Comparison of ENCODE assay signal across 26 mouse cellular contexts in genomic region chr11:108036339-108036738, GRCm38 (mm10).
DNase-seq lines count a peak whose midpoint lies in the region; ATAC-seq and TF ChIP-seq lines count a peak whose summit lies in the region.
"Had no signal": no experiment of that assay in that cellular context is flagged by ENCODE, and none has a peak within 500 bp of the region (broad histone marks: within the 10 kb centered on the region; RNA-seq: fewer than 3 reads in every experiment).

No protein-coding gene starts in this region.

- intact Hi-C loops in gastrocnemius, adult 2 months (cut with DNase I) = loop anchor here (10.0 kb wide), 1 partner anchor 178 kb away; no protein-coding TSS in a partner anchor
- intact Hi-C loops in gastrocnemius, postnatal 36 days (cut with DNase I) = no loop called here

- 0 out of 2 replicates have a peak overlapping the region, but pooled peaks have one; percentile 31 for H3K27ac ChIP-seq in gastrocnemius, adult 2 months
- H3K27ac ChIP-seq in olfactory bulb, adult 2 months (ENCODE audit: insufficient read depth, low read depth, low read length) = peak overlapping the region; percentile 96; the same call in 1 of the 2 replicates
- H3K27ac ChIP-seq: embryonic facial prominence, embryonic 13.5 days; embryonic facial prominence, embryonic 15.5 days; forebrain, embryonic 12.5 days had no signal

- DNase-seq in gastrocnemius, adult 2 months = no peak
- no peak for DNase-seq in gastrocnemius, postnatal 36 days
- peak; percentile 26 for DNase-seq in testis, postnatal 10 days (ENCODE audit: low spot score)
- no peak for DNase-seq in testis, postnatal 14 days (ENCODE audit: low spot score)
- DNase-seq: adrenal gland, adult 8-10 months; adrenal gland, postnatal 14 days; adrenal gland, postnatal 36 days; B cell, adult 2 months; cerebellum, adult 11-12 months; cerebellum, adult 2 months; cerebellum, adult 9-10 months; cerebellum, postnatal 10 days; cerebellum, postnatal 25 days; embryo, embryonic 11 days had no signal

- H3K4me3 ChIP-seq in gastrocnemius, adult 2 months = no peak overlapping the region
- H3K4me3 ChIP-seq in olfactory bulb, adult 2 months (ENCODE audit: insufficient read depth, low read depth, low read length) = no peak overlapping the region
- H3K4me3 ChIP-seq: embryonic facial prominence, embryonic 13.5 days; embryonic facial prominence, embryonic 15.5 days; erythroblast, embryonic 14.5 days; forebrain, embryonic 10.5 days; forebrain, embryonic 12.5 days had no signal

- peaks cover 46% of the 10 kb centered on the region for H3K4me1 ChIP-seq in olfactory bulb, adult 2 months (ENCODE audit: control insufficient read depth, insufficient read depth, low read length)

- peak; percentile 27; the same call in 1 of the 2 replicates for ATAC-seq in common myeloid progenitor, adult 5-6 weeks (replicated peaks; ENCODE audit: low read depth, poor library complexity, severe bottlenecking)
- no peak for ATAC-seq in monocyte, adult 5-6 weeks (replicated peaks; ENCODE audit: insufficient number of reproducible peaks, low FRiP score, low TSS enrichment, poor library complexity, severe bottlenecking)
- ATAC-seq: activated CD4-positive, CD25-positive, alpha-beta regulatory T cell, adult 4 months; CD4-positive, CD25-positive, alpha-beta regulatory T cell, adult 4 months; forebrain, embryonic 14.5 days; Patski had no signal

- TF ChIP-seq CTCF in gastrocnemius, adult 2 months (IDR thresholded peaks at IDR 0.05) = no peak
- TF ChIP-seq CTCF in olfactory bulb, adult 2 months (IDR thresholded peaks at IDR 0.05; ENCODE audit: insufficient read depth, low read depth, low read length) = no peak

- no peak for TF ChIP-seq POLR2A in olfactory bulb, adult 2 months (IDR thresholded peaks at IDR 0.05; ENCODE audit: insufficient read depth, low read depth, low read length)

- 94% methylated on average over 10 of the region's 10 CpGs for WGBS in olfactory bulb, adult 2 months
